Mouse (Mus musculus): Measurements from ENCODE around the gene Cenpj. TPM values are rescaled to one million over a fixed set of nuclear protein-coding genes. Genes with fewer than 3 reads are reported as not detected.

Gene Cenpj
- 4.3 and 6.3 TPM in 2 replicates for polyA plus RNA-seq (2012; rRNA removed)

DNA sequence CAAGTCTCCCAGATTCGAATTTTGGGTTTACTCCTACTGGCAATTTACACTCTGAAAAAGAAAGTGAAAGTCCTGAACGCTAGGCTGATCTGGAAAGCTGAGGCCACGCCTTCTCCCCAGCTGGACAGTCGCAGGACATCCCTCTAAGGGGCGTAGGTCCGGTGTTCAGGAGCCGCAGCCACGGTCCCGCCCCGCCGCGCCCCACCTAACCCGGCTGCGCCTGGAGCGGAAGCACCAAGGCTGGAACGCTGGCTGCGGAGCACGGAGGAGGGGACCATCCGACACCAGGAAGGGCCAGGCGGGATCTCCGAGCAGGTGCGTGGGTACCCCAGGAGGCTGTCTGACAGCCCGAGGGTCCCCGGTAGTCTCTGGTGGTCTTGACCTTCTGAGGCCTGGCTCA lies at the start of gene Cenpj, which contains the start of gene Parp4:
Gene Cenpj, minus strand, starts transcription at position 10 of the 400 bp plus-strand sequence.
Gene Parp4, plus strand, starts transcription at position 204 of the 400 bp plus-strand sequence.
- Histone ChIP-seq H3K27ac (ENCODE audit: control insufficient read depth, insufficient read depth, low read length) (peak within 1 kb of the TSS; percentile 95), H3K36me3 (ENCODE audit: control insufficient read depth, insufficient read depth, low read length) (no peaks in the 10 kb centered on the region), H3K4me3 (ENCODE audit: control insufficient read depth, insufficient read depth, low read length) (peak within 1 kb of the TSS; percentile 100), H3K4me1 (replicated peaks; ENCODE audit: control insufficient read depth, insufficient read depth, low read length) (peaks cover 6% of the 10 kb centered on the region), H3K27me3 (ENCODE audit: control insufficient read depth, insufficient read depth, low read length) (no peaks in the 10 kb centered on the region)
- peak; percentile 77 for DNase-seq
- peak; percentile 45; the same call in 1 of the 2 replicates for TF ChIP-seq POLR2A (IDR thresholded peaks at IDR 0.05; ENCODE audit: control insufficient read depth, extremely low read depth, insufficient read depth, low read length, poor library complexity)
- TF ChIP-seq CTCF (IDR thresholded peaks at IDR 0.05; ENCODE audit: borderline replicate concordance, control insufficient read depth, extremely low read depth, insufficient read depth, low read length, poor library complexity), result 0 out of 2 replicates have a peak, but pooled peaks have one; percentile 45
- WGBS, result under 1% methylated on average over 24 of the region's 24 CpGs

- no peak overlapping the region for H3K27ac ChIP-seq (ENCODE audit: control insufficient read depth, insufficient read depth, low read length)
- H3K36me3 ChIP-seq (ENCODE audit: control insufficient read depth, insufficient read depth, low read length), result peaks cover 42% of the 10 kb centered on the region
- WGBS, result 92% methylated on average over 8 of the region's 8 CpGs
- no peaks in the 10 kb centered on the region for H3K4me1 ChIP-seq (replicated peaks; ENCODE audit: control insufficient read depth, insufficient read depth, low read length)
- TF ChIP-seq POLR2A (IDR thresholded peaks at IDR 0.05; ENCODE audit: control insufficient read depth, extremely low read depth, insufficient read depth, low read length, poor library complexity) (no peak), CTCF (IDR thresholded peaks at IDR 0.05; ENCODE audit: borderline replicate concordance, control insufficient read depth, extremely low read depth, insufficient read depth, low read length, poor library complexity) (no peak)
- H3K27me3 ChIP-seq (ENCODE audit: control insufficient read depth, insufficient read depth, low read length), result no peaks in the 10 kb centered on the region
- no peak for DNase-seq
- no peak overlapping the region for H3K4me3 ChIP-seq (ENCODE audit: control insufficient read depth, insufficient read depth, low read length)
These were observed 45.2 kb upstream of the Cenpj start for GRCm38 (mm10) chr14:56620425-56620824.

DNA sequence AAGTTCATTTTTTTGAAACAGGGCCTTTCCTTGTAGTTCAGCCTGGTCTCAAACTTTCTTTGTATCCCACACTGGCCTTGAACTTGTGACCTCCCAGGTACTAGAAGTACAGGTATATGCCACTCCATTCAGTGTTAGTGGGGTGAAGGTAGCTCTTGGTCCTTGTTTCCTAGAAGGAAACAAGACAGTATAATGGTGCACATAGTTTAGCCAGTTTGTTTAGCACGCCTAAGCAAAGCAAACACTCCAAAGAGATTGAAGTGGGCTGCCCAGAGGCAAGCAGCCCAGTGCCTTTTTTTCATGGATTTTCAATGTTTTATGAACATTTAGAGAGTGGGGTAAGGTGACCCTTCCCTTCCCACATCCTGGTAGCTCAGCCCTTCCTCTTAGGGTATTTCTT lies 42.2 kb upstream of the Cenpj start:
- Histone ChIP-seq H3K4me3 (ENCODE audit: control insufficient read depth, insufficient read depth, low read length) (no peak overlapping the region), H3K27ac (ENCODE audit: control insufficient read depth, insufficient read depth, low read length) (no peak overlapping the region), H3K4me1 (replicated peaks; ENCODE audit: control insufficient read depth, insufficient read depth, low read length) (no peaks in the 10 kb centered on the region), H3K36me3 (ENCODE audit: control insufficient read depth, insufficient read depth, low read length) (peaks cover 64% of the 10 kb centered on the region), H3K27me3 (ENCODE audit: control insufficient read depth, insufficient read depth, low read length) (no peaks in the 10 kb centered on the region)
- WGBS, result 98% methylated on average over 1 of the region's 1 CpGs
- TF ChIP-seq POLR2A (IDR thresholded peaks at IDR 0.05; ENCODE audit: control insufficient read depth, extremely low read depth, insufficient read depth, low read length, poor library complexity), result no peak
- DNase-seq, result no peak

DNA sequence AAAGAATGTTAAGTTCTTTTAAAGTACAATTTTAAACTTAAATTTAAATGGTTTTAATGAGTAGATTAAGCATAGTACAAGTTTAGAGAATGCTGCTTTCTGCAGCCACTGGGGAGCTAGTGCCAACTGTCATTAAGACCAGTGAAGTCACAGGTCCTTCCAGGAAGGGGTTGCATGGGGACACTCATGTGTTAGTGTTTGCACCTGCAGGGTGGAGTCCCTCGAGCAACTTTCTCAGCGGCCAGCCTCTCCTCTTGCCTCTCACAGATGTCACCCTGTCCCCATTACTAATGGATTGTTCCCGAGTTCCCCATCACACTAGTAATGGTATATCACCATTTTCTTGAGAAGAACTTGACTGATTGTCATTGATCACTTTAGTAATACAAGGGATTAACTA lies 38.0 kb upstream of the Cenpj start:
- H3K4me1 ChIP-seq (replicated peaks; ENCODE audit: control insufficient read depth, insufficient read depth, low read length), result no peaks in the 10 kb centered on the region
- no peak for TF ChIP-seq POLR2A (IDR thresholded peaks at IDR 0.05; ENCODE audit: control insufficient read depth, extremely low read depth, insufficient read depth, low read length, poor library complexity)
- TF ChIP-seq CTCF (IDR thresholded peaks at IDR 0.05; ENCODE audit: borderline replicate concordance, control insufficient read depth, extremely low read depth, insufficient read depth, low read length, poor library complexity), result no peak
- DNase-seq, result no peak
- no peak overlapping the region for H3K4me3 ChIP-seq (ENCODE audit: control insufficient read depth, insufficient read depth, low read length)
- H3K36me3 ChIP-seq (ENCODE audit: control insufficient read depth, insufficient read depth, low read length), result peaks cover 75% of the 10 kb centered on the region
- 95% methylated on average over 3 of the region's 3 CpGs for WGBS
- H3K27ac ChIP-seq (ENCODE audit: control insufficient read depth, insufficient read depth, low read length), result no peak overlapping the region
- no peaks in the 10 kb centered on the region for H3K27me3 ChIP-seq (ENCODE audit: control insufficient read depth, insufficient read depth, low read length)

DNA sequence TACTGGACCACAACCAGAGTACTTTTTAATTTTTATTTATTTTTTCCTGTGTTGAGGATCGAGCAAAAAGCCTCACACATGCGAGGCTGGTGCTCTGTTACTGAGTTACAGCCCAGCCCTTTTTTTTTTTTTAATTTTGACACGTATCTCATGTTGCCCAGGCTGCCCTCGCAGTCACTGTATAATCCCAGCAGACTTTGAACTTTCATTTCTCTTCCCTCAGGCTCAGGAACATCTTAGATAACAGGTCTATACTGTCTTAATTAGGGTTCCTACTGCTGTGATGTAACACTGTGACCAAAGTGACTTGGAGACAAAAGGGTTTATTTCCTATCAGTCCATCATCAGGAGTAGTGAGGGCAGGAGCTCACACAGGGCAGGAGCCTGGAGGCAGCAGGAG lies 29.9 kb upstream of the Cenpj start:
- no peaks in the 10 kb centered on the region for H3K4me1 ChIP-seq (replicated peaks; ENCODE audit: control insufficient read depth, insufficient read depth, low read length)
- 94% methylated on average over 4 of the region's 4 CpGs for WGBS
- no peak overlapping the region for H3K4me3 ChIP-seq (ENCODE audit: control insufficient read depth, insufficient read depth, low read length)
- DNase-seq, result no peak
- H3K36me3 ChIP-seq (ENCODE audit: control insufficient read depth, insufficient read depth, low read length), result peaks cover 36% of the 10 kb centered on the region
- H3K27me3 ChIP-seq (ENCODE audit: control insufficient read depth, insufficient read depth, low read length), result no peaks in the 10 kb centered on the region
- no peak overlapping the region for H3K27ac ChIP-seq (ENCODE audit: control insufficient read depth, insufficient read depth, low read length)
- TF ChIP-seq POLR2A (IDR thresholded peaks at IDR 0.05; ENCODE audit: control insufficient read depth, extremely low read depth, insufficient read depth, low read length, poor library complexity), result no peak
- no peak for TF ChIP-seq CTCF (IDR thresholded peaks at IDR 0.05; ENCODE audit: borderline replicate concordance, control insufficient read depth, extremely low read depth, insufficient read depth, low read length, poor library complexity)

DNA sequence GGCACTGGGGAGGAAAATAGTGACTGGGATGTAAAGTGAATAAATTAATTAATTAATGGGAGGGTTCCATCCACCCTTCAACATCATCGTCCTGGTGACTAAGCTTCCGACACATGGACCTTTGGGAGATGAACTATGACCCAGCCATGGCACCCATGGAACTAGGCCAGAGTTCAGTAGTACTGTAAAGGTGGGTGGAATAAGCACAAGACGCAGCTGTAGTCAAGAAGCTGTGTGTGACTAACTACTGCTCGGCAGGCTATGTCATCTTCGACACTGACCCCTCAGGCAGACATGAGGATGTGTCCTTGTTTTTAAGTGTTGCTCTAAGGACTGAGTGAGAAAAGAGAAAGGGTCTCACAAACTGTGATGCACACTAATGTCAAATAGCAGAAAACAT lies 29.2 kb upstream of the Cenpj start:
- no peaks in the 10 kb centered on the region for H3K4me1 ChIP-seq (replicated peaks; ENCODE audit: control insufficient read depth, insufficient read depth, low read length)
- H3K36me3 ChIP-seq (ENCODE audit: control insufficient read depth, insufficient read depth, low read length), result peaks cover 29% of the 10 kb centered on the region
- TF ChIP-seq CTCF (IDR thresholded peaks at IDR 0.05; ENCODE audit: borderline replicate concordance, control insufficient read depth, extremely low read depth, insufficient read depth, low read length, poor library complexity), result no peak
- no peak for TF ChIP-seq POLR2A (IDR thresholded peaks at IDR 0.05; ENCODE audit: control insufficient read depth, extremely low read depth, insufficient read depth, low read length, poor library complexity)
- WGBS, result 98% methylated on average over 5 of the region's 5 CpGs
- H3K27me3 ChIP-seq (ENCODE audit: control insufficient read depth, insufficient read depth, low read length), result no peaks in the 10 kb centered on the region
- DNase-seq, result no peak
- no peak overlapping the region for H3K27ac ChIP-seq (ENCODE audit: control insufficient read depth, insufficient read depth, low read length)
- no peak overlapping the region for H3K4me3 ChIP-seq (ENCODE audit: control insufficient read depth, insufficient read depth, low read length)

GRCm38 (mm10) chr14:56602069-56602468 lies 26.8 kb upstream of the Cenpj start:
- Histone ChIP-seq H3K4me1 (replicated peaks; ENCODE audit: control insufficient read depth, insufficient read depth, low read length) (no peaks in the 10 kb centered on the region), H3K27ac (ENCODE audit: control insufficient read depth, insufficient read depth, low read length) (no peak overlapping the region), H3K36me3 (ENCODE audit: control insufficient read depth, insufficient read depth, low read length) (peaks cover 17% of the 10 kb centered on the region), H3K27me3 (ENCODE audit: control insufficient read depth, insufficient read depth, low read length) (no peaks in the 10 kb centered on the region), H3K4me3 (ENCODE audit: control insufficient read depth, insufficient read depth, low read length) (no peak overlapping the region)
- 97% methylated on average over 9 of the region's 9 CpGs for WGBS
- TF ChIP-seq CTCF (IDR thresholded peaks at IDR 0.05; ENCODE audit: borderline replicate concordance, control insufficient read depth, extremely low read depth, insufficient read depth, low read length, poor library complexity) (no peak), POLR2A (IDR thresholded peaks at IDR 0.05; ENCODE audit: control insufficient read depth, extremely low read depth, insufficient read depth, low read length, poor library complexity) (no peak)
- DNase-seq, result no peak
